Mouse (Mus musculus): ENCODE results near the gene Cd177.
"Not testable (repeated sequence)": the region's sequence is repeated elsewhere in the genome, so short reads cannot be mapped to it uniquely, and the experiment has no call there.

The Cd177 gene

DNA sequence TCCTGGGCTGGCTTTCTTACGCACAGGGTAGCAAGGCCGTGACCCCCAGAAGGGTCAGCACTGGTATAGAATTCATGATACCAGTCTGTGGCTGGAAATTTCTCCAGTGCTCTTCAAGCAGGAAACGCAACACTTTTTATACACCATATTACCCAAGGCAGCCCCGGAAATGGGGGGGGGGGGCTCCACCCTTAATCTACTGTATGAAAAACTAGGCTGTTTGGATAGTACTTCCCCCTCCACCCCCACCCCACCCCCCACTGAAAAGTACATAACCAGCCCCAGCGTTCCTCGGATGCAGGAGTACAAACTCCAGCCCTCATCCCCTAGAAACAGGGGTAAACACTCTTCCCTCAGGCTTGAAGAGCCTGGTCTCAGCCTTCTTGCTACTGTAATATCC is at the start of gene Cd177:
Gene Cd177, minus strand, starts transcription at position 101 of the 400 bp plus-strand sequence.
- DNase-seq (ENCODE audit: low spot score) = no peak

DNA sequence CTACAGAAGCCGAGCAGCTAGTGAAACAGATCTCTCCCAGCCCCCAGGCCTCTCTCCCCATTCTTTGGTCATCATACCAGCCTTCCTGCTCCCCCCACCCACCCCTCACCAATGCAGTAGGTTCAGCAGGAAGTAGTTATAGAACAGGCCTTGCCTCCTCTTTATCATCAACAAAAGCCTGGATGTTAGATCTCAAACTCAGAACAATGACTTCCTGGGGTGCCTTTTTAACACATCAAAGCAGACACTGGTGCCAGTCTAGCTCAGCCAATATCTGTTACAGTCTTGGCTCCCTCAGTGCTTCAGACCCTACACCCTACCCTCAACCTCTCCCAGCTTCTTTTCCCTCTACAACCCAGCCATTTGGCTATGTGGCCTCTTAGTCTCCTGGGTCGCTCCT is 48.9 kb upstream of the Cd177 start:
- DNase-seq (ENCODE audit: low spot score) = no peak

DNA sequence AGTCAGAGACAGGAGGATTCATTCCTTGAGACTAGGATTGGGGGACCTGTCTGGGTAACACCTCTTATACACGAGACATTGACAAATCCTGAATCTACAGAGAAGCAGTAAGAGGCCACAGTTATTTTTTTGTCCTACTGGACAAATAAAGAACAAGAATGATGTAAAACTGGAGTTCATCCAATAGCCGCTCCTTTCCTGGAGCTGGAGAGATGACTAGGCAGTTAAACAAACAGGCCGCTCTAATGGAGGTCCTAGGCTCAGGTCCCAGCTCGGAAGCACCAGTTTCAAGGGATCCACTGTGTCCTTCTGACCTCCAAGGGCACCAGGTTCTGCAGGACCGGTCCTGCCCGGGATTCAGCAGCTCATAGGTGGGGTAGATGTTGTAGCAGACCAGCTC is 44.7 kb upstream of the Cd177 start:
- no peak for DNase-seq (ENCODE audit: low spot score)

DNA sequence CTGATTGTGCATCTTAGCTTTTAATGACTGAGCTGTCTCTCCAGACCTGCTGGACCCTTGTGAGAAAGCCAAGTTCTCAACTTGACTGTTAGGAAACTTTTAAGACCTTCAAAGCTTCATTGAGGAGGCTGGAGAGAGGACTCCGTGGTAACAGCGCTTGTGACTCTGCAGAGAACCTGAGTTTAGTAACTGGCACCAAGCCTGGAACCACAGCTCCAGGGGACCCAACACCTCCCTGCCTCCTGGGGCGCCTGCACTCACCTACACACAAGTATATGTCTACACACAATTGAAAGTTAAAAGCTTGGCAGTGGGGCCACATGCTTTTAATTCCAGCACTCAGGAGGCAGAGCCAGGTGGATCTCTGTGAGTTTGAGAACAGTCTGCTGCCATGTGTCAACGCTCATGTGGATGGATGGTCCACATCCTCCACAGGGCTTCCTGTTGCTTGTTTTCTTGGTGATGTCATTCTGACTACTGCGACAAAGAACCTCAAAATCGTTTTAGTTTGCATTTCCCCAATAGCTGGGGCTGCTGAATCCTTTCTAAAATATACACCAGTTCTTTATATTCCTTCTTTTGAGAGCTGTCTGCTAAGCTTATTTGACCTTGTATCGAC is 42.1 kb upstream of the Cd177 start:
- no peak for DNase-seq (ENCODE audit: low spot score)

DNA sequence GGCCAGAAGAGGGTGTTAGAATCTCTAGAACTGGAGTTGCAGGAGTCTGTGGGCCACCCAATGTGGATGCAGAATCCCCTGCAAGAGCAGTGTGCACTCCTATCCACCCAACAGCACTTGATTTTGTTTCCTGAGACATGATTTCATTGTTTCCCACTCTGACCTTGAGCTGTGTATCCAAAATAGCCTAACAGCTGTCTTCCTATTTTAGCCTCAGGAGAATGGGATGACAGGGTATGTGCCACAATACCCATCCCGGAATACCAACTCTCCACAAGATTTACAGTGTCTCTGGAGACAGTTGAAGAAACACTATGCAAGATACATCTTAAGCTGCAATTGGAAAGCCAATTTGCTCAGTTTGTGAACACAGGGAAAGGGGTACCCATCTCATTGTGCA is 37.8 kb upstream of the Cd177 start:
- DNase-seq (ENCODE audit: low spot score) = no peak

DNA sequence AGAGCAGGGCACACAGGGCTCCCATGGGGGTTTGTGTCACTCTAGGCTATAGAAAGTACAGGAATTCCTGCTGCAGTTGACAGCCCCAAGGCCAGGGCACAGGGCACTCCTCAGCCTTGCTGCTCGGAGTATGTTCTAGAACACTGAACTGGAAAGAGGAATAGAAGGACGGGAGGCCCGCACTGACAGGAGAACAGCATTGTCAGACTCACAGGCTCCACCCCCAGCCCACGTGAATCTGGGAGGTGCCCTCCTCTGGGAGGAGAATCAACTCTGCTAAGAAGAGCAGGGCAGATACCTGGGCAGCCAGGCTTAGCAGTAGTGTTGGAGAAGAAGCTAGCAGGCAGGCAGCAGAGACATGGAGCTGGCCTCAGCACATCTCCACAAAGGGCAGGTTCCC is 16.8 kb upstream of the Cd177 start, which contains the start of gene Ceacam10:
Gene Ceacam10, plus strand, starts transcription at position 289 of the 400 bp plus-strand sequence.
- DNase-seq (ENCODE audit: low spot score) = not testable (repeated sequence)

DNA sequence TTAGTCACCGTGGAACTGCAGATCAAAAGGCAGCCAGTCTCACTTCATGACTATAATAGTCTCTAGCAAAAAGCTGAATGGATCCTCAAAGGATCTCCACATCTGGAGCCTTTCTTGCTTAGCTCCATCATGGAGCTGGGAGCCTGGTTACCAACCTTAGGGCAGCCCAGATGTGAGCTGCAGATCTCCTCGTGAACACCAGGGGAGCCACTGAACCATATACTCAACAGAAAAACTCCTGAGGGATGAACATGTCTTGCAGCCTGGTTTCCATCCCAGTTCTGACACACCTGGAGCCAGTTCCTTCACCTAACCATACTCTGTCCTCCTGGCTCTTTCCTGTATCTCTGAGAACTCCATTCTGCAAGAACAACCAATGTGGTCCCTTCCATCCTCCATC is 16.0 kb upstream of the Cd177 start:
- no peak for DNase-seq (ENCODE audit: low spot score)

DNA sequence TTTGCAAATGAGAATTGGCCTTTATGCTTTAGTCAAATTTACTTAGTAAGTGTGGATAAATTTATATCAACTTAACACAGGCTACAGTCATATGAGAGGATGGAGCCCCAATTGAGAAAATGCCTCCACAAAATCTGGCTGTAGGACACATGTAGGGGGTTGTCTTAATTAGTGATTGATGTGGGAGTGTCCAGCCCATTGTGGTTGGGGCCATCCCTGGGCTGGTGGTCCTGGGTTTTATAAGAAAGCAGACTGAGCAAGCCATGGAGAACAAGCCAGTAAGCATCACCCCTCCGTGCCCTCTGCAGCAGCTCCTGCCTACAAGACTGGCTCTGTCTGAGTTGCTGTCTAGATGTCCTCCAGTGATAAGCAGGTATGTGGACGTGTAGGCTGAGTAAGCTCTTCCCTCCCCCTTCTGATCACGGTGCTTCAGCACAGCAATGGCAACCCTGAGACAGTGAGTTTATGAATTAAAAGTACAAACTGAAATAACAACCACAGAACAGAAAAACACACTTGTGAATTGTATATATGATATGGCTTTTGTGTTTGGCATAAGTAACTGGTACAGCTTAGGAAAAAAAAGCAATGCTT is 13.9 kb upstream of the Cd177 start:
- DNase-seq (ENCODE audit: low spot score) = no peak

DNA sequence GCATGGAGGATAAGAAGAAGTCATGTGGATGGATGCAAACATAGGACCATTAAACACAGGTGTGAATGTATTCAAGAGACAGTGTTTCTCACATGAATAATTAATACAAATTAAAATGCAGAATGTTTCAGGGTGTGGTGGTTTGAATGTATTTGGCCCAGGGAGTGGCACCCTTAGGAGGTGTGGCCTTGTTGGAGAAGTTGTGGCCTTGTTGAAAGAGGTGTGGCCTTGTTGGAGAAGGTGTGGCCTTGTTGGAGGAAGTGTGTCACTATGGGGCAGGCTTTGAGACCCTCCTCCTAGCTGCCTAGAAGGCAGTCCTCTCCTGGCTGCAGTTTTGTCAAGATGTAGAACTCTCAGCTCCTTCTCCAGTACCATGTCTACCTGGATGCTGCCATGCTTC is 11.2 kb upstream of the Cd177 start:
- DNase-seq (ENCODE audit: low spot score) = no peak

DNA sequence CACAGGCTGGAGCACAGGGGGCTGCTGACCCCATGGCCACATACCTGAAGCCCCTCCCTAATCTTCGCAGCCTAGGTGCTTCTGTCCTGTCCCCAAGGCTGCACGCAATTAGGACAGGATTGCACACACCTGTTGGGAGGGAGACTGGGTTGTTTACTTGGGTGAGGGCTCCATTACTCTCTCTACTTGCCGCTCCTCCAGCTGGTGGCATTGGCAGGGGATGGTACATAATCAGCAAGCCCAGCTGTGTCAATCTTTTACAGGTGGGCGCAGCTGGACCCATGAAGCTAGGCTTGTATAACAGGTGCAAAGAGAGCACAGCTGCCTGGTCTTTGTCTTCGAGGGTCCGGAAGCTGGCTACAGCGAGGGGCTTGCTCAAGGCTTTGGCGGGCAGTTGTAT is 2.5 kb upstream of the Cd177 start:
- no peak for DNase-seq (ENCODE audit: low spot score)

DNA sequence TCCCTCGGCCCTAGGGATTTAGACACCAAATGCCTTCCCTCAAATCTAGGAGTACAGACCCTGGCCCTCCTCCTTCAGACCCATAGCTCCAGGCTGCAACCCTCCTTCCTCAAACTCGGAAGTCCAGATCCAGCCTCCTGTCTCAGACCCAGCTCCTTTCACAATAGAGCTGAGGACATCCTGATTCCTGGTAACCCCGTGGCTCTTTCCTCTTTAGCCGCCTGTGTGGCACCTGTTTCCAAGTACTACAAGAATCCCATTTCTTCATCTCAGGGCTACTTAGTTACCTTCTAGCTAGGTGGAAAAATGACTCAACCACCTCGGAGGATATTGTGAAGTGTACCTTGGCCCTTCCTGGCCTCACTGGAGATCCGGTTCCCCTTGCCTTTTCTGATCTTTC is 1.1 kb upstream of the Cd177 start:
- DNase-seq (ENCODE audit: low spot score) = no peak

DNA sequence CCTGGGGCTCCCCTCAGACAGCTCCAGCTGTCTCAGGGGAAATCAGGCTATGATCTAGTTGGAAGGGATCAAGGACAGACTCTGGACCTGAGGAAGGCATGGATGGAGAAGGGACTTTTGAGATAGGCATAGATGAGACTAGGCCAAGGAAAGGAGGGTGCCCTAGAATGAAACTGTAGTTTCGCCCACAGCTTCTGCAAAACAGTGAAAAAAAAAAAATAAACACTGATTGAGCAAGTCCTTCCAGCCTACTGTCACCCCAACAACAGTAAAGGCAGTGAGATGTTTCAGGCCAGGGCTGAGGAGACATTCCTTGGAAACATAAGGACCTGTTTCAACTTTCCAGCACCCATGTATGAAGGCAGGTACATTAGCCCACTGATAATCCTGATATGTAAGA is 1.6 kb downstream of the Cd177 start:
- no peak for DNase-seq (ENCODE audit: low spot score)

DNA sequence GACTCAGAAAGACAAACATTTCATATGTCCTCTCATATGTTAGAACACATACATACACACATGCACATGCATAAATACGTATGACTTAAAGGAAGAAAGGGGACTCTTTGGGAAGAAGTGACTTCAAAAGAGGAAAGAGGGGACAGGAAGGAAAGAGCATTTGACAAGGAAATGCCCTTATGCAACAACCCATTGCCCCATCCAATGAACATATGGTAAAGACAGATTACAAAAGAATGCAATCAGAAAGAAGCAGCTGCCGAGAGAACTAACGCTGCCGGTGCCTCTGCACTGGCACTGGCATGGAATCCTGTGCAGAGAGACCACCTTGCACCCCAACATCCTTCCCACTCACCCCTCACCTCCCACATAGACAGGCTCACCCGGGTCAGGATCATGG is 6.6 kb downstream of the Cd177 start:
- DNase-seq (ENCODE audit: low spot score) = no peak

DNA sequence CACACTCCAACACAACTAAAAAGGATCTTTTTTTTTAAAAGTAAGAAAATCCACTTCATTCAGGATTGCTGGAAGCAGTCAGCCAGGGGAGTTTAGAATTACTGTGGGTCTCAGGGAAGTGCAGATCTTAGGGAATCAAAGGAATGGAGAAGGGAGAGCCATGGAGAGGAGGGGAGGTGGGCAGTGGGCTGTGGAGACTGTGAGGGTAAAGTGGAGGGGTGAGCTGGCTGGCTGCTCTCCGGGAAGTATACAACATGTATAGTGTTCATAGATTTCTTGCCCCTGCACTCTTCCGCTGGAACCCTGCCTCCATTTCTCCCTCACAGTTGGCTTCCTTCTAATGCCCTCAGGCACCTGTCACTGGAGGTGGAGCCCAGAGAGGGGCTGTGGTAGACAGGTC is 8.5 kb downstream of the Cd177 start:
- DNase-seq (ENCODE audit: low spot score) = no peak

DNA sequence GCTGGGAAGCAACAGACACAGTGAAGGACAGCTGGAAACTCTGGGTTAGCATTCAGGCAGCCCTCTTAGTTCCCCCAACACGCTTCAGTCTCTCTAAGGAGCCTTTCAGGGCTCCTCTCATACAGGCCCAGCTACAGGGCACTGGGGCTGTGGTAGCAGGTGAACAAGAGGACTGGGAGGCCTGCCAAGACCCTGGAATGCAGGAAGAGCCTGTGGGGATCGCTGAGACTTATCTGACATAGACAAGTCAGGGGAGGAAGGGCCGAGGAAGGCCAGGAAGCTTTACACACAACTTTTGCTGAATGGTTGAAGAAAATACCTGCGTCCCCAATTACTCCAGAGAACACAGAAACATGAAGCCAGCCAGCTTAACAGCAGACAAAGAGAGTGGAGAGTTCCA is 9.4 kb downstream of the Cd177 start:
- no peak for DNase-seq (ENCODE audit: low spot score)

DNA sequence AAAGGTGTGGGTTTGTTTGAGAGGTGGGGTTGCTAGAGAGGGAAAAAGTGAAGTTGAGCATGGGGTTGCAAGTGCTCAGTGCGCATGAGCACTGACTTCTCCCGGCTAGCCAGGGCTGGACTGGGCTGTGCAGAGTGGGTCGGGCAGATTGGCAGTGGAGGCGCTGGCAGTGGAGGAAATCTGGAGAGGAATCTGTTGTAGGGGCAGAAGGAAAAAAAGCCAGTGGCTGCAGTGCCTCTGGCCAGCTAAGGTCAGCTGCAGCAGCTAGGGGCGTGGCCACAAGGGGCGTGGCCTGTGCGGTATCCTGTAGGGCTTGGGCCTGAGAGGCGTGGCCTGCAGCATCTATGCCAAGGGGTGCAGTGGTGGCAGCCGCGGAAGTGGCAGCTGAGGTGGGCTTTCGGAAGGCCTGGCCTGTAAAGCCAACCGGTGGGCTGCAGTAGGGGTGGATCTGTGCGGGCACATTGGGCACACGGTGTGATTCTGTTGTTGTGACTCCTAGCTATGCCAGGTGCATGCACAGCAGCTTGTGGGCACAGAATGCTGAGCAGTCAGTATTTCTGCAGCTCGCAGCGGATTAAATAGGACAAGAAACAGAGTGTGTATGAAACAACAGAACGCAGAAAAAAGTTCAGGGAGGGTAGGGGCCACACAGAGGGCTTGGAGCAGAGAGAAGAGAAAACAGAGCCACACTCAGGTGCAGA is 24.0 kb downstream of the Cd177 start:
- DNase-seq (ENCODE audit: low spot score) = no peak

DNA sequence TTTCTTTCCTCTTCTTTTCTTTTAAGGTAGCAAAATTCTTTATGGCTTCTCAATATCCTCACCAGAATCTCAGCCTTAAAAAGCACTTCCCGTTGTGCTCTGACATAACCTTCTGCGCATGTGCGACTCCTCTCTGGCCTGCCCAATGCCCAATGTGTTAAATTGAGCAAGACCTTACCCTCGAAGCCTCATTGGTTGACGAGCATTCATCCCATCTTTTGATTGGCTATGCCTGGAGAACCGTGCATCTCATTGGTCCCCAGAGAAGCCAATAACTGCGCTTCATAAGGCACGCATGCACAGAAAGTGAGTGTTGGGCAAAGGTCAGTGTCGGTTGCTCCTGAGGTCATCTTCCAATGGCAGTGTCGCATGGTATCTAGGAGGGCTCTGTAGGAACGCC is 33.3 kb downstream of the Cd177 start, which contains the start of gene Gm4763:
Gene Gm4763, minus strand, starts transcription at position 101 of the 400 bp plus-strand sequence.
- not testable (repeated sequence) for DNase-seq (ENCODE audit: low spot score)

DNA sequence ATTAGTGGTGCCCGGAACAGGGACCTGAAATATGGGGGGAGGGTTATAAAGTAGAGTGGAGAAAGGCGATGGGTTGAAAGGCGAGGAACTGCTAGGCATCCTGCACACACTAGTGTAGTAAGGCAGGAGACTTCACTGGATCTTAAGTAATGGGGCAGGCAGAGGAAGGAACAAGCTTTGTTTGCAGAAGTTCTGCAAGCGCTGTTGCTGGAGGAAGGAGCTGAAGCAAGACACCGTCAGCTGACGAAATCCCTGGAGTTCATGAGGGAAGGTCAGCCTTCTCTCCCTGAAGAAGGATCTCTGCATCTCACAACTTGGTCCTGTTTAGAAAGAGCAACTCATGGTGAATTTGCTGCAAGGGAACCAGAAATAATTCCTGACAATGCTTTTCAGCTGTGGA is 45.1 kb downstream of the Cd177 start:
- no peak for DNase-seq (ENCODE audit: low spot score)

DNA sequence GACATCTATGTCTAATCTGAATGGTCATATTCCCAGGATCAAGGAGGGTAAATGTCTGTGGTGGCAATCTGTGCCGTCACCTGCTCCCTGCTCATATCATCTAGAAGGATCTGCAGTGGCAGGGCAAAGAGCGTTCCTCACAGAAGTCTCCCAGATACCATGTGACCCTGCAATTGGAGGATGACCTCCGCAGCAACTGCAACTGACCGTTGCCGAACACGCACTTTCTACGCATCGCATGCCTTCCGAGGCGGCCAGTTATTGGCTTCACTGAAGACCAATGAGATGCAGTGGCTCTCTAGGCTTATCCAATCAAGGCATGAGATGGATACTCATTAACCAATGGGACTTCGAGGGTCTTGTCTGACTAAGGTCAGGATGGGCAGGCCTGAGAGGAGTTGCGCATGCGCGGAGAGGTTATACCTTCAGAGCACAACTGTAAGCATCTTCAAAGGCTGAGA is 51.2 kb downstream of the Cd177 start, which contains the start of gene BC049730:
Gene BC049730, plus strand, starts transcription at position 411 of the 461 bp plus-strand sequence.
- no peak for DNase-seq (ENCODE audit: low spot score)

DNA sequence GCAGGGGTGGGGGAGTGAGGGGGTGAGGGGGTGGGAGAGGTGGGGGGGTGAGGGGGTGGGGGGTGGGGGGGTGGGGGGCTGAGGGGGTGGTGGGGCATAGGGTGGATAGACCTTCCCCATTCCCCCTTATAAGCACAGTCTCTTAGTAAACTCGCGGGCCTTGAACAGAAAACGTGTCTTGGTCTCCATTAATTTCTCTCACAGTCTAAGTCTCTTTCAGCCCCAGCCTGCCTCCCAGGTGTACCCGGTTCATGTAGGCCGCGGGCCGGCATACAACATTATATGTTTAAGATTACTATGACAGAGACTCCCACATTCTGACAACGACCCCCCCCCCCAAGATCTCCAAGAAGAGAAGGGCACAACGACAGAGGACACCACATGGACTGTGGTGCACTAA is 57.3 kb downstream of the Cd177 start:
- not testable (repeated sequence) for DNase-seq (ENCODE audit: low spot score)

DNA sequence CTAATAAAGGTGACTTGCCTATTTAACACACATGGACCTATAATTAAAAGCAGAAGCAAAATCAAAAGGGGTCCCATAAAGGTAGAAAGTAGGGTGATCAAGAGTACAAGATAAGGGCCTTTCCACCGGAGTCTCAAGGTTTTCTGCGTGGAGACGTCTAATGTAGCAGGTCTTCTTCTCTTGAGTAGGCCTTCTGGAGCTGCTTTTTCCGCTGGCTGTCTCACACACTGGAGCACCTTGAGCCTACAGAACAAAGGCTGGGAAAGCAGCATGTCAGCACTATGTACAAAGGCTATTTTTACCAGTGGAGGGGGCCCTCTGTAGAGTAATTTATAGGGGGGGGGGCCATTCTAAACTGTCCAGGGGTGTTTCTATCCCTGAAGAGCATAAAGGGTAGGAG is 62.2 kb downstream of the Cd177 start:
- DNase-seq (ENCODE audit: low spot score) = not testable (repeated sequence)
